Mouse (Mus musculus) bone marrow, adult 2 months (tissue): ENCODE results near the gene Asphd2.

Source experiments
- CTCF ChIP-seq: fragments of 200-500 bp; IDR thresholded peaks from 2 replicates; pipeline ENCODE4 v1.5.1; 2011; ENCODE audit warnings: low read length, control low read depth; ENCODE audit not compliant: control insufficient read depth, insufficient read depth
- POLR2A ChIP-seq: fragments of 200-500 bp; IDR thresholded peaks from 2 replicates; pipeline ENCODE4 v1.6.1; 2011; ENCODE audit warnings: low read depth, mild to moderate bottlenecking, control low read depth, low read length, borderline replicate concordance; ENCODE audit not compliant: control insufficient read depth

GRCm38 (mm10) chr5:112389352-112389751, 5.3 kb downstream of the Asphd2 start:
- TF ChIP-seq CTCF: no peak
- TF ChIP-seq POLR2A: no peak
